Mouse (Mus musculus) cerebellum, adult 2 months (tissue): ENCODE results near the gene Nudt9.

Experiments used
- CTCF ChIP-seq: fragments of 200-500 bp; IDR thresholded peaks from 2 replicates; pipeline ENCODE4 v1.5.1; 2011; ENCODE audit warnings: low read depth, mild to moderate bottlenecking, control low read depth, low read length, moderate library complexity, borderline replicate concordance; ENCODE audit not compliant: insufficient read depth
- POLR2A ChIP-seq: fragments of 200-500 bp; IDR thresholded peaks from 2 replicates; pipeline ENCODE4 v1.6.1; 2011; ENCODE audit warnings: low read length, control low read depth, borderline replicate concordance; ENCODE audit not compliant: insufficient read depth

DNA sequence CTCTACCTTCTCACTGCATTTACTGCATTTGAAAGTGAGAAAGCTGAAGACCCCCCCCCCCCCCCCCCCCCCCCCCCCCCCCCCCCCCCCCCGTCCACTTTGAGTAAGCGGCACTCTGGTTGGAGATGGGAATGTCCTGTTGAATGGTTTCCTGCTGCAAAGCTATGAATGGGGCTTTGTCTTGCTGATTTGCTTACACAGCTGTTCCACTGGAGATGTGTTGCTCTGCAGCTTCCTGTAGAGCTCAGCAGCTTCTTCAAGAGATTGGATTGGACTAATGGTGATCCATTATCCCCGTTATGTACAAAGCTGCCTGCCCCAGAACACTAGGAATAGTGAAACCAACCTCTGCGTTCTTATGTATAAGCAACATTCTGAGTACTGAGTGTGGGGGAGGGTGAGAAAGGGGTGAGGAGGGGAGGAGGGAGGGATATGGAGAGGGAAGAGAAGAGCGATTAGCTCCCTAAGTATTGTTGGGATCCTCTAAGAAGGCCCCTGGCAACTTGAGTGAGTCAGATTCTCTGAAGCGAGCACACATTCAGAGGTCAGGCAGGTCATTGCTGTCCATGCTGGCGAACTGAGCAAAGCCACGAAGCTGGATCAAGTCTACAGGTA lies 26.3 kb downstream of the Nudt9 start:
- TF ChIP-seq CTCF (no peak), POLR2A (no peak)
